Mouse (Mus musculus): ENCODE measurements around the gene Maml3. TPM values are rescaled to one million over a fixed set of nuclear protein-coding genes. Genes with fewer than 3 reads are reported as not detected.

Maml3 gene
- polyA plus RNA-seq, 1 experiment from 2014 or later = 3.6 TPM

- Histone ChIP-seq H3K27ac (ENCODE audit: low read length) (no peak overlapping the region), H3K9me3 (ENCODE audit: control insufficient read depth, low read length) (no peaks in the 10 kb centered on the region), H3K27me3 (replicated peaks; ENCODE audit: control insufficient read depth, insufficient read depth, low read length) (no peaks in the 10 kb centered on the region), H3K4me2 (ENCODE audit: low read depth, low read length) (no peak overlapping the region), H3K36me3 (ENCODE audit: control insufficient read depth, insufficient read depth, low read length) (no peaks in the 10 kb centered on the region), H3K4me1 (ENCODE audit: control insufficient read depth, insufficient read depth, low read length) (peaks cover 21% of the 10 kb centered on the region), H3K9ac (ENCODE audit: low read depth, low read length) (no peak overlapping the region), H3K4me3 (ENCODE audit: low read length) (no peak overlapping the region)
- ATAC-seq = no peak
- WGBS = 69% methylated on average over 2 of the region's 2 CpGs
Measured at GRCm38 (mm10) chr3:51651149-51651548, 453.7 kb downstream of the Maml3 start.

- no peak for ATAC-seq
- Histone ChIP-seq H3K27me3 (replicated peaks; ENCODE audit: control insufficient read depth, insufficient read depth, low read length) (no peaks in the 10 kb centered on the region), H3K4me3 (ENCODE audit: low read length) (no peak overlapping the region), H3K36me3 (ENCODE audit: control insufficient read depth, insufficient read depth, low read length) (no peaks in the 10 kb centered on the region), H3K4me2 (ENCODE audit: low read depth, low read length) (no peak overlapping the region), H3K9me3 (ENCODE audit: control insufficient read depth, low read length) (no peaks in the 10 kb centered on the region), H3K27ac (ENCODE audit: low read length) (no peak overlapping the region), H3K4me1 (ENCODE audit: control insufficient read depth, insufficient read depth, low read length) (peaks cover 21% of the 10 kb centered on the region), H3K9ac (ENCODE audit: low read depth, low read length) (no peak overlapping the region)
- 69% methylated on average over 8 of the region's 8 CpGs for WGBS
Measured at GRCm38 (mm10) chr3:51649986-51650385, 454.9 kb downstream of the Maml3 start.

DNA sequence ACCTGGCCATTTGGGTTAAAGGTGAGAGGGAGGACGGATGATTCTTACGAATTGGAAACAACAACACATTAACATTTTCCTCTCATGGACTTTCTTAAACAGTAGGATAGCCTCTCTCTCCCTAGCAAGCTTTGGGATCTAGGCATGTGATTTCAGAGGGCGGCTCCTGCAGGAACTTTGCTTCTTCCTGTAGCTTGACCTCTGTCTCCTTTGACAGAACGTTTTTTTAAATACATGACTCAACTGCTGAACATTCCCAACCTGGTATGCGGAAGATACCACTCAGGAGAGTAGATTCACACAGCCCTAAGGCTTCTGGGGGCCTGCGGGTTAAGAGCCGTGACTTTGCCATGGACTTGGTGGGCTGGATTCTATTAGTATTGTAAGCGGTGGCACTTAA lies 455.4 kb downstream of the Maml3 start:
- 70% methylated on average over 8 of the region's 8 CpGs for WGBS
- Histone ChIP-seq H3K9ac (ENCODE audit: low read depth, low read length) (no peak overlapping the region), H3K36me3 (ENCODE audit: control insufficient read depth, insufficient read depth, low read length) (no peaks in the 10 kb centered on the region), H3K4me3 (ENCODE audit: low read length) (no peak overlapping the region), H3K4me1 (ENCODE audit: control insufficient read depth, insufficient read depth, low read length) (peaks cover 21% of the 10 kb centered on the region), H3K4me2 (ENCODE audit: low read depth, low read length) (no peak overlapping the region), H3K27ac (ENCODE audit: low read length) (no peak overlapping the region), H3K27me3 (replicated peaks; ENCODE audit: control insufficient read depth, insufficient read depth, low read length) (no peaks in the 10 kb centered on the region), H3K9me3 (ENCODE audit: control insufficient read depth, low read length) (no peaks in the 10 kb centered on the region)
- 0 out of 2 replicates have a peak, but pooled peaks have one; percentile 9 for ATAC-seq

GRCm38 (mm10) chr3:51648037-51648664 lies 456.7 kb downstream of the Maml3 start:
- Histone ChIP-seq H3K4me2 (ENCODE audit: low read depth, low read length) (peak overlapping the region; percentile 35; the same call in 1 of the 2 replicates), H3K36me3 (ENCODE audit: control insufficient read depth, insufficient read depth, low read length) (no peaks in the 10 kb centered on the region), H3K27ac (ENCODE audit: low read length) (no peak overlapping the region), H3K9me3 (ENCODE audit: control insufficient read depth, low read length) (no peaks in the 10 kb centered on the region), H3K4me1 (ENCODE audit: control insufficient read depth, insufficient read depth, low read length) (peaks cover 20% of the 10 kb centered on the region), H3K27me3 (replicated peaks; ENCODE audit: control insufficient read depth, insufficient read depth, low read length) (no peaks in the 10 kb centered on the region), H3K9ac (ENCODE audit: low read depth, low read length) (peak overlapping the region; percentile 32; the same call in 1 of the 2 replicates), H3K4me3 (ENCODE audit: low read length) (no peak overlapping the region)
- ATAC-seq = peak; percentile 43
- WGBS = 38% methylated on average over 15 of the region's 15 CpGs

DNA sequence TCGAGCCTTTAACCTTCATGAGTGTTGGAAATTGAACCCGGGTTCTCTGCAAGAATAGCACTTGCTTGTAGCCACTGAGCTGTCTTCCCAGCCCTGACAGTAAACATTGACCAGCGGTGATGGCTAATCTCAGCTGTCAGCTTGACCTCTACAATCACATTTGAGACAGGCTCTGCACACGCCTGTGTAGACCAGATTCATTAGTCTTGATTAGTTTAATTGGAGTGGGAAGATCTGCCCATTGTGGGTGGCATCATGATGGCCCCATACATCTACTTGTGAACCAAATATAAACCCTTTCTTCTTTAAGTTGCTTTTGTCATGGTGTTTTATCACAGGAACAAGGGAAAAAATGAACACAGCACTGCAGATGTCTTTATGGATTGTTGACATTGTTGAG lies 457.5 kb downstream of the Maml3 start:
- 68% methylated on average over 4 of the region's 4 CpGs for WGBS
- ATAC-seq = no peak
- no peak overlapping the region for H3K4me2 ChIP-seq (ENCODE audit: low read depth, low read length)
- H3K4me1 ChIP-seq (ENCODE audit: control insufficient read depth, insufficient read depth, low read length) = peaks cover 13% of the 10 kb centered on the region; the same call in 1 of the 2 replicates
- no peak overlapping the region for H3K27ac ChIP-seq (ENCODE audit: low read length)
- no peaks in the 10 kb centered on the region for H3K27me3 ChIP-seq (replicated peaks; ENCODE audit: control insufficient read depth, insufficient read depth, low read length)
- H3K9ac ChIP-seq (ENCODE audit: low read depth, low read length) = no peak overlapping the region
- no peak overlapping the region for H3K4me3 ChIP-seq (ENCODE audit: low read length)
- H3K36me3 ChIP-seq (ENCODE audit: control insufficient read depth, insufficient read depth, low read length) = no peaks in the 10 kb centered on the region
- no peaks in the 10 kb centered on the region for H3K9me3 ChIP-seq (ENCODE audit: control insufficient read depth, low read length)

DNA sequence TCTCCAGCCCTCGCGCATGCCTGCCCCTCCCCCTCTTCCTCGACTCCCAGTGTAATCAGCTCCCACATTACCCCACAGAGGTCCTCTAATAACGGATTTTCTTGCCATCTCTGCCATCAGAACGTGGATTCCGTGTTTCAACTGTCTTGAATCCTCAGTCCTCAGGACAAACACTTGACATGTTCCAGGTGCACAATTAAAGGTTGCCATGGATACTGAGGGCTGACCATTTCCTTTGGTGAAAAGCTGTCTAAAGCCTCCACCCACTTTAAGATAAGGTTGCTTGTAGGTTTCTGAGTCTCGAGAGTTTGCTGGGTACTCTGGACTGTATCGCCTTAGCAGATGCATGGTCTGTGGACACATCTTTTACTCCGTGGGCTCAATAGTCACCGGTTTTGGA lies 458.6 kb downstream of the Maml3 start:
- Histone ChIP-seq H3K4me3 (ENCODE audit: low read length) (no peak overlapping the region), H3K4me2 (ENCODE audit: low read depth, low read length) (no peak overlapping the region), H3K9ac (ENCODE audit: low read depth, low read length) (no peak overlapping the region), H3K4me1 (ENCODE audit: control insufficient read depth, insufficient read depth, low read length) (peaks cover 9% of the 10 kb centered on the region; the same call in 1 of the 2 replicates), H3K9me3 (ENCODE audit: control insufficient read depth, low read length) (no peaks in the 10 kb centered on the region), H3K36me3 (ENCODE audit: control insufficient read depth, insufficient read depth, low read length) (no peaks in the 10 kb centered on the region), H3K27ac (ENCODE audit: low read length) (no peak overlapping the region), H3K27me3 (replicated peaks; ENCODE audit: control insufficient read depth, insufficient read depth, low read length) (no peaks in the 10 kb centered on the region)
- 50% methylated on average over 10 of the region's 10 CpGs for WGBS
- no peak for ATAC-seq

GRCm38 (mm10) chr3:51645484-51645883 lies 459.4 kb downstream of the Maml3 start:
- ATAC-seq = no peak

GRCm38 (mm10) chr3:51638260-51638659 lies 466.6 kb downstream of the Maml3 start:
- Histone ChIP-seq H3K4me3 (ENCODE audit: low read length) (no peak overlapping the region), H3K27ac (ENCODE audit: low read length) (no peak overlapping the region), H3K9me3 (ENCODE audit: control insufficient read depth, low read length) (no peaks in the 10 kb centered on the region), H3K36me3 (ENCODE audit: control insufficient read depth, insufficient read depth, low read length) (no peaks in the 10 kb centered on the region), H3K27me3 (replicated peaks; ENCODE audit: control insufficient read depth, insufficient read depth, low read length) (no peaks in the 10 kb centered on the region), H3K9ac (ENCODE audit: low read depth, low read length) (no peak overlapping the region), H3K4me2 (ENCODE audit: low read depth, low read length) (no peak overlapping the region), H3K4me1 (ENCODE audit: control insufficient read depth, insufficient read depth, low read length) (no peaks in the 10 kb centered on the region)
- WGBS = 85% methylated on average over 6 of the region's 6 CpGs
- no peak for ATAC-seq

More at GRCm38 (mm10) chr3:51645484-51645883, 459.4 kb downstream of the Maml3 start:
- Histone ChIP-seq H3K4me1 (ENCODE audit: control insufficient read depth, insufficient read depth, low read length) (peaks cover 9% of the 10 kb centered on the region; the same call in 1 of the 2 replicates), H3K4me3 (ENCODE audit: low read length) (no peak overlapping the region), H3K27ac (ENCODE audit: low read length) (no peak overlapping the region), H3K9me3 (ENCODE audit: control insufficient read depth, low read length) (no peaks in the 10 kb centered on the region), H3K36me3 (ENCODE audit: control insufficient read depth, insufficient read depth, low read length) (no peaks in the 10 kb centered on the region), H3K27me3 (replicated peaks; ENCODE audit: control insufficient read depth, insufficient read depth, low read length) (no peaks in the 10 kb centered on the region), H3K9ac (ENCODE audit: low read depth, low read length) (no peak overlapping the region), H3K4me2 (ENCODE audit: low read depth, low read length) (no peak overlapping the region)
- 86% methylated on average over 6 of the region's 6 CpGs for WGBS

DNA sequence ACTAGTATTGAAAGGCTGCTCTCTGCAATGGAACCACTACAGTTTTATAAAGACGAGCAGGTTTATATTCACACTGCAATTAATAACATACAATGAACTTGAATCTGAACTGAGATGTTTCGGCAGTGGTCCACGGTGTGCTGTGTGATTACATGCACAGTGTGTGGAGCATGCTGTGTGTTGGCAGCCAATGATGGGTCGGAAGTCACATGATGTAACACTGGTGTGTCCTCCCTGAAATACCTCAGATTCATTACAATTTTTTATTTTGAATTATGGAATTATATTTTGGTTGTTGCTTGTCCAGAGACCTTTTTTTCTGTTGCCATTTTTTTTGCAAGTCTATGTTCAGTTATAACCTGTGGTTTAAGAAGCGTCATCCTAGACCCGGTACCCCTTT lies 467.6 kb downstream of the Maml3 start:
- no peak for ATAC-seq
- Histone ChIP-seq H3K4me1 (ENCODE audit: control insufficient read depth, insufficient read depth, low read length) (no peaks in the 10 kb centered on the region), H3K27me3 (replicated peaks; ENCODE audit: control insufficient read depth, insufficient read depth, low read length) (no peaks in the 10 kb centered on the region), H3K4me3 (ENCODE audit: low read length) (no peak overlapping the region), H3K9me3 (ENCODE audit: control insufficient read depth, low read length) (no peaks in the 10 kb centered on the region), H3K9ac (ENCODE audit: low read depth, low read length) (no peak overlapping the region), H3K27ac (ENCODE audit: low read length) (no peak overlapping the region), H3K4me2 (ENCODE audit: low read depth, low read length) (no peak overlapping the region), H3K36me3 (ENCODE audit: control insufficient read depth, insufficient read depth, low read length) (no peaks in the 10 kb centered on the region)
- 88% methylated on average over 6 of the region's 6 CpGs for WGBS

DNA sequence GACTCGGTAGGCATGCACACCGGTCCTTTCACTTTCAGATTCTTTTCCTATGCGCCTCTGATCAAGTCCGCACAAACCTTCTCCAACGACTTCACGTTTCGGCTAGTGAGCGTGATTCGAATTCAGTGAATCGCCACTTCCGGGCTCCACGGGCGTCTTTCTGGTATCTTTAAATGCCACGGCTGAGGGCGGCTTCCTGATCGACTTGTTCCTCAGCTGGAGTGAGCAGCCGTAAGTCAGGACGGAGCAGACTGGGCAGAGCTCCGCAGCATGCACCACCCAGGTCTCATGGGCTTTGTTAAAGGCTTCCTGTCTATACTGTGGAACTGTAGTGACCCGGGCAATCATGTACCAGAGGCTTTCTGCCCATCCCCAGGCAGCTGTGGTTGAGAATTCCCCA lies 468.2 kb downstream of the Maml3 start:
- 86% methylated on average over 20 of the region's 20 CpGs for WGBS
- no peaks in the 10 kb centered on the region for H3K36me3 ChIP-seq (ENCODE audit: control insufficient read depth, insufficient read depth, low read length)
- no peak overlapping the region for H3K4me2 ChIP-seq (ENCODE audit: low read depth, low read length)
- no peak overlapping the region for H3K27ac ChIP-seq (ENCODE audit: low read length)
- H3K4me1 ChIP-seq (ENCODE audit: control insufficient read depth, insufficient read depth, low read length) = no peaks in the 10 kb centered on the region
- no peak overlapping the region for H3K9ac ChIP-seq (ENCODE audit: low read depth, low read length)
- H3K27me3 ChIP-seq (replicated peaks; ENCODE audit: control insufficient read depth, insufficient read depth, low read length) = no peaks in the 10 kb centered on the region
- no peak for ATAC-seq
- no peak overlapping the region for H3K4me3 ChIP-seq (ENCODE audit: low read length)
- no peaks in the 10 kb centered on the region for H3K9me3 ChIP-seq (ENCODE audit: control insufficient read depth, low read length)

All from intestine, embryonic 16.5 days (tissue).